Mouse (Mus musculus) mesoderm, embryonic 11.5 days (tissue): ENCODE data around the gene 2210016F16Rik.
A peak's percentile ranks its signal among the peaks of the same experiment; 100 is the strongest.
"Not testable (repeated sequence)": the region's sequence is repeated elsewhere in the genome, so short reads cannot be mapped to it uniquely, and the experiment has no call there.

ENCODE experiments used
- DNase-seq: peaks from one replicate; pipeline ENCODE4 v3.0.0-alpha.2; 2012; ENCODE audit warnings: low read depth, low spot score

The 2210016F16Rik gene

DNA sequence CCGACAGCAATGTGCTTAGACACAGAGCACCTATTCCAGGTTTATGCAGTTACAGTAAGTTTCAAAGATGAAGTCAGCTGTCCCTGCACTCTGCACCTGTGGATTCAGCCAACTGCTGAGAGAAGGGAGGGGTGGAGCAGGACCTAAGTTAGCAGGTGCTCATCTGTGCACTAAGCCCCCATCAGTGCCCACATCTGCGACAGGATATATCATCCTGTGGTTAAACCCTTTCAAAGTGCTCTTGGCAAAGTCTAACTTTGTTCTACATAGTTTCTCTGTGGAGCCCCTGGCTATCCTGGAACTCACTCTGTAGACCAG lies 11.9 kb downstream of the 2210016F16Rik start:
- no peak for DNase-seq

DNA sequence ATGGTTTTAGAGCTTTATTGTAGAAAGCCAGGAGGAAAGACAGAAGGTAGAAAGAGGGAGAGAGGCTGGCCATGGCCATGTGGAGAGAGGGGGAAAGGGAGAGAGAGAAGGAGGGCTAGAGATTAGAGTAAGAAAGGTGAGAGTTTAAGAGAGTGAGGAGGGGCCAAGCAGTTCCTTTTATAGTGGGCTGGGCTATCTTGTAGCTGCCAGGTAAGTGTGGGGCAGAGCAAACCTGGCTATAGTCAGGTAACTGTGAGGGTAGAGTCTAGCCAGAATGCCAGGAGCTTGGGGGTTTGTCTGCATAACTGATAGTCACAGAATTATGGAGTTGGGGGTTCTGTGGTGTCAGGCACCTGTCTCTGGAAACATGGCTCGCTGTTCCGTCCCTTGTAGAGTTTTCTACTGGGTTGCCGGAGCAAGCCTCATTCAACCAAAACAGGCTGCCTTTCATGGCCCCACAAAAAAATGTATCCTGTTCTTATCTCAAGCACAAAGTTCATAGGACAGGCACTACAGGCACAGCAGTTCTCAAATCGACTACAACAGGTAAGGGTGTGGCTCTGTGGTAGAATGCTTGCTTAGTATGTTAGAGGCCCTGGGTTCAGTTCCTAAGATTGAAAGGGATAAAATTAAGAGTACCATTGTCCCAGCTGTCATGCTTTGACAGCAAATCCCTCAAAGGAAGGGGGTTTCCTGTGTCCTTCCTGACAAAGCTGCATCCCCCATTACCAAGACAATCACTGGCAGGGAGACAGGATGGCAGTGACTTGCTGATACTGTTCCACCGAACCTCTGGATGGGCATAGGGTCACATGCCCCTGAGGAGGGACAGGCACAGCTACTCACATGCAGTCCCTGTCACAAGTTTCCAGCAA lies 12.5 kb downstream of the 2210016F16Rik start:
- DNase-seq: no peak

DNA sequence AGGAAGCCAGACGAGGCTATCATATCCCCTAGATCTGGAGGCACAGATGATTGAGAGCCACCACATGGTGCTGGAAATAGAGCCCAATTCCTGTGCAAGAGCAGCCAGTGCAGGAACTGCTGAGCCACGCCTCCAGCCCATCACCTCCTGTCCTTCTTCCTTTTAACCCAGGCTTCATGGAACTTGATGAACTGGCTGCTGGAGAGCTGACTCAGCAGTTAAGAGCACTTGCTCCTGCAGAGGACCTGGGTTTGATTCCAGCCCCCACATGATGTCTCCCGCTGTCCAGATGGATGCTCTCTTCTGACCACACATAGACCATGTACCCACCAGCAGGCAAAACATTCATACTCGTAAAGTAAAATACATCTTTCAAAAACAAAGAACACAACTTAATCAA lies 16.2 kb downstream of the 2210016F16Rik start:
- no peak for DNase-seq

DNA sequence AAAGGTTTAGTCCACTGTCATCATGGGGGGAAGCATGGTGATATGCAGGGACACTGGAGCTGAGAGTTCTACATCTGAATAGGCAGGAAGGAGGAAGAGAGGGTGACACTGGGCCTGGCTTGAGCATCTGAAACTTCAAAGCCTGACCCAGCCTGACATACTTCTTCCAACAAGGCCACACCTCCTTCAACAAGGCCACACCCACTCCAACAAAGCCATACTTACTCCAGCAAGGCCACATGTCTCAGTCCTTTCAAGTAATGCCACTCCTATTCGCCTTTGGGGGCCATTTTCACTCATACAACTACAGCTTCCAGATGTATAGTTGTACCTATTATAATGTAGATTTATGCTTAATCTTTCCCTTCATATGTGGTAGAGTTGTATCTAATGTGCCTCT lies 17.4 kb downstream of the 2210016F16Rik start:
- no peak for DNase-seq

DNA sequence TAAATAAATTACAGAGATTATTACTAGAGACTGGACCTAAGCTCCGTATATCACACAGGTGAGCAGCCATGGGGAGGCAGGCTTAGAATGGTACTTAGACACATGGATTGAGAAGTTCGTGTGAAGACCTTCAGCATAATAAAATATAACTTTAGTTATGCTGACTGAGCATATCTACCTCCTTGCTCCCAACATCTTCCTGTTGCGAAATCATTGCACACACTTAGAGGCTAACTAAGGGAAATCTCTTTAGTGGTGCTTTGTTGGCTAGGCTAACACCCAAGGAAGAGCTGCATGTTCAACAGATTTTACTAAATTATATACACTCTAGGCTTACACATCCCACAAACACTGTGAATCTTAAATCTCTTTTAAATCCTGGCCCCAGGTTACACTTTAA lies 18.7 kb downstream of the 2210016F16Rik start:
- DNase-seq: no peak

GRCm38 (mm10) chr13:58365179-58365578 lies 19.8 kb downstream of the 2210016F16Rik start:
- DNase-seq: not testable (repeated sequence)

GRCm38 (mm10) chr13:58364353-58365175 lies 20.5 kb downstream of the 2210016F16Rik start:
- DNase-seq: no peak

DNA sequence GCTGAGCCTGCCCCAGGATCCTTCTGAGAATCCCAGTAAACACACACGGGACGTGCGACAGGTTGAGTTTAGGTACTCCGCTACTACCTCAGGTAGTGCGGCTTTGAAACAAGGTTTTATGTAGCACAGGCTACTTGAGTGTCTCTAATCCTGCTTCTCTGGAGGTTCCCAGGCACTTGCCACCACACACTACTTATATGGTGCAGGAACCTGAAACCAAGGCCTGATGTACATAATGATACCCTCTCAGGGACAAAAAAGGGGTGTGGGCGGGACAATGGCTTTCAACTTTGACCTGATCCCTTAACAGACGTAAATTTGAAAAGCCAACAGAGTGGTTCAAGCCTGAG lies 25.7 kb downstream of the 2210016F16Rik start:
- DNase-seq: no peak

DNA sequence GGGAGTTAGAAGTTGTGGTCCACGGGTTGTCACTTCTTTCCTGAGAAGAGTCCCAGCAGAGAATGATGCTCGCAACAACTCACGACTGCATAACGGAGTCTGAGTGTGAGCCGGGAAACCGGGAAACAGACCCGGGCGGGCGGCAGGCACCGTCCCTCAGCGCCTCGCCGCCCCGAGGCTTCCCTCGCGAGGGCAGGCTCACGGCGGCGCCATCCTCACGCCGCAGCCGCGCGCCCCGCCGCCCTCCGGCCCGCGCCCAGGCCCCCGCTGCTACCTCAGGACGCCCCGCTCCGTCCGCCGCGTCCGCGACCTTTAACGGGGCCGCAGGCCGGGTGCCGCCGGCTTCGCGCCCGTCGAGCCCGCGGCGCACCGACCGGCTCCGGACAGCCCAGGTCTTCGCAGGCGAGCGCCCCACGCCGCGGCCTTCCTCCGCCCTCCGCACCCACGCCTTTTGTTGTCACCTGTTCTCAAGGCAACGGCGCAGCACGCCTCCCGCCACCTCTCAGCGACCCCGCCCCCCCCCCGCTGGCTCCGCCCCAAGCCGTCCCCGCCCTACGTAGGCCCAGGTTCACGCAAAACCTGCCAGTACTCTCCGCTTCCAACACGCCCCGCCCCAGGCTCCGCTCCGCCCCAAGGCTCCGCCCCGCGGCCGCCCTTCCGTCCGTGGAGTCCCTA lies 26.3 kb downstream of the 2210016F16Rik start, which contains the start of gene Kif27:
TSS of gene Kif27 (minus strand) at position 494 of the 675 bp plus-strand sequence.
- peak; percentile 89 for DNase-seq

- DNase-seq: no peak
Measured at GRCm38 (mm10) chr13:58352996-58353395, 32.0 kb downstream of the 2210016F16Rik start.

GRCm38 (mm10) chr13:58350606-58351005 lies 34.4 kb downstream of the 2210016F16Rik start:
- peak; percentile 5 for DNase-seq

DNA sequence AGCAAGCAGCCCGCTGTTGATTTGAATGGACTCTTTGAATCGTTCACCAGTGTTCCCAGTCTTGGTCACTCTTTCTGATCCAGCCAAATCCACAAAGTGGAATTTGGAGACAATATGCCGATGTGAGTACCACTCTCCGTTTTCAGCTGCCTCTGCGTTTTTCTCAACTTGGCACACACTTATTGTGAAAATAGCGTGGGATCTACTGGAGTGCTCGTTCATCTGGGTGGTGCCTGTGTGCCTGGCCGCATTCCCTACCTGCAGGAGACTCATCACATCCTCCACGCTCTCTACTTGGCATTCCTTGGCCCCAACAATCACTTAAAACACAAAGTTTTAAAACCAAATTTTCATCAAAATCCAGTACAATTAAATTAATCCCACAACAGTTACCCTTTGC lies 40.5 kb downstream of the 2210016F16Rik start:
- DNase-seq: no peak

DNA sequence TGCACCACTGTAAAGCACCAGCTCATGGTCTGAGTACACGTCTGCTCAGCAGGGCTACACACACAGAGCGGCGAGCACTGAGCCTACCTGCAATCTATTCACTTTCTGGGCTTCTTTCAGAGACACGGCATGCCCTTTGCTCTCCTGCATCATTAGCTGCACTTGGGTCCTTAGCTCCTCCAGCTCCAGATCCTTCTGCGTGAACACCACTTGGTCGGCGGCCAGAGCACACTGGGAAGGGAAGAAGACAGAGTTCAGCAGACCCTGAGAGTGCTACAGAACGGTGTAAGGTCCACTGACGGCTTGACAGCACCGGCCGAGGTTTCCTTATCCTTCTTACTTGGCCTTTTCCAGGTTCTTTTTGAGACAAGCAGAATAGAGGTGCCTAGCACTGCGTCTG lies 47.6 kb downstream of the 2210016F16Rik start:
- no peak for DNase-seq

DNA sequence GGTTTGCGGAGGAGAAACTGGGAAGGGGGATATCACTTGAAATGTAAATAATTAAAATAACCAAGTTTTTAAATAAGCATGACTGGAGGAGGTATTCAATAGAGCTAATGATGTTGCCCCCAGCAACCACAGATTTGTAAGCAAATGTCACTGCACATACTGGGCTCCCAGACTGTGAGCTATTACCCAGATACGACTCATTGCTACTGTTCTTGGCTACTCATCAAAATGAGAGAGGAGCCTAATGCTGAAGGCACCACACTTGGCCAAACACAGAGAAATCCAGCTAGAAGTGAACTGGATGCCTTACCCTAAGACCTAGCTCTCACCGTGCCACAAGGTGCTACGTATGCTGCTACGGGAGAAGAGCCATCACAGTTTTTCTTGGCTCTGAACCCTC lies 50.9 kb downstream of the 2210016F16Rik start:
- no peak for DNase-seq
